Mouse (Mus musculus) brain, embryonic 14.5 days (tissue): ENCODE data around the gene Stat3.

Experiments
- CTCF ChIP-seq: fragments of 200-500 bp; IDR thresholded peaks from 2 replicates; pipeline ENCODE4 v1.5.1; 2012; ENCODE audit warnings: inconsistent platforms, mild to moderate bottlenecking, moderate library complexity, borderline replicate concordance; ENCODE audit not compliant: insufficient read depth, insufficient read length; ENCODE audit errors: extremely low read depth
- POLR2A ChIP-seq: fragments of 200-500 bp; IDR thresholded peaks from 2 replicates; pipeline ENCODE4 v1.6.1; 2012; ENCODE audit warnings: mild to moderate bottlenecking, inconsistent platforms, borderline replicate concordance; ENCODE audit not compliant: poor library complexity, insufficient read depth, insufficient read length, severe bottlenecking; ENCODE audit errors: extremely low read depth

- TF ChIP-seq CTCF, result no peak
- no peak for TF ChIP-seq POLR2A
Observed at GRCm38 (mm10) chr11:100885472-100885871, 53.9 kb downstream of the Stat3 start.
